Mouse (Mus musculus): ENCODE data around the gene Cckbr. TPM values are rescaled to one million over a fixed set of nuclear protein-coding genes. Genes with fewer than 3 reads are reported as not detected.
"Not testable (repeated sequence)": the region's sequence is repeated elsewhere in the genome, so short reads cannot be mapped to it uniquely, and the experiment has no call there.

The Cckbr gene
- total RNA-seq, 4 experiments from 2014 or later = 47.6 to 57.7 (median 52.5) TPM

DNA sequence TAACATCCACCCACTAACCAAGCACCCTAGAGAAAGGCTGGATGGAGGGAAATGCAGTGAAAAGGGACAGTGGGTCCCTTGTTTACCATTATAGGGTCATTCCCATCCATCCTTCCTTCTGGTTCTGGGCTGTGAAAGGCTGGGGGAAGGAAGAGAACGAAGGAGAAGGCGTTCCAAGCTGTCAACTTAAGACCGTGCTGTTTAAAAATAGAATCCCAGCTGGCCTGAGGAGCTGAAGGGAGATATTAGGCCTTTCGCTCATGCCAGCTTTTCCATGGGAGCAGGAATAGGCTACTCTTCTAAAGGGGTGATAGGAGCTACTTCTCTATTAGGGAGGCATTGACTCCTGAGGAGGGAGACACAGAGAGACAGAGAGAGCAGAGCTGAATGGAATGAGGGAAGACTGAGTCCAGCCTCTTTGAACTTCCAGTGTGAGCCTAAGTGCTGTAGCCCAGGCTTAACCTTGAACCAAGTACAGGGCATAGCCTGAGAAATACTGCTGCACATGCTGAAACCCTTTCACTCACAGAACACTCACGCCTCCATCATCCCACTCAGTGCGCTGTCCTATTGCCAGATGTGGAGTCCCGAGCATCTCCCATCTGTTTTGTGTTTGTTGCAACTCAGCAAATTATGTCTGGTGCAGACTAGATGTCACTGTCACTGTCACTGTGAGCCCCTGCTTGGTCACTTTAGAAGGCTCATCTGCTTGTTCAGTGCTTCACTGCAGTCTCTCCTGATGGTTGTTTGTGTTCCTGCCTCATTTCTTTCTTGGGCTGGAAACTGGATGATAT lies 12.6 kb downstream of the Cckbr start:
- DNase-seq (ENCODE audit: low spot score in 2 of 2) = peak in 1 of 2 experiments; percentile 53

DNA sequence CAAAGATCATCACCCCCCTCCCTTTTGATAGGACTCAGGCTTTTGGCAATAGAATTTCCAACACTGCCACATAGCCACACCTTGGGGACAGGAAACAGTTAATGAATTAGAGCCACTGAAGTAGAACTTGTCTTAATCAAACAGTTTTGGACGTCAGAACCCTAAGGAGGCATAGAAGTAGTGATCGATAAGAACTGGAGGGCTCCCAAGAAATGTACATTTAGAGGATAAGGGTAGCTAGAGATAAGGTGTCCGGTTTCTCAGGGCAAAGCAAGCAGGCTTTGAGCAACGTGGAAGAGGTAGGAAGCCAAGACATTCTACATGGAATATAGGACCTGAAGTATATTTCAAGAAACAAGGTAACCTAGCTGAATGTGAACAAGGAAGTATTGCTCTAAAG lies 15.9 kb downstream of the Cckbr start:
- DNase-seq (ENCODE audit: low spot score in 2 of 2) = no peak

DNA sequence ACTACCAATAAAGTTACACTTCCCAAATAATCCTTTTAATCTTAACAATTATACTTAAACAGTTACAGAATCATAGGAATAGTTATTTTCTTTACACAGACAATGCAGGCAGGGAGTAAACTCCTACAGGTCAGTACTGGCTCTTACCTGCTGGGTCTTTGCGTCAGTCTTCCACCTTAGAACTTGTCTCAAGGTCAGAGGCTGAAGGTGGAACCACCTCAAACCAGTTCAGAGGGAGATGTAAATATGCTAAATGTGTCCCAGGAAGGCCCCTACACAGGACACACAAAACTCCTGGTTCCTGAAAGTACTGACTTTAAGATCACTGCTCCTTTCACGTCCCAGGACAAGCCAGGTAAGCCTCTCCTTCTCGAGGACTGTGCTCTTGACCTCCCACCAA lies 19.5 kb downstream of the Cckbr start:
- no peak for DNase-seq (ENCODE audit: low spot score in 2 of 2)

DNA sequence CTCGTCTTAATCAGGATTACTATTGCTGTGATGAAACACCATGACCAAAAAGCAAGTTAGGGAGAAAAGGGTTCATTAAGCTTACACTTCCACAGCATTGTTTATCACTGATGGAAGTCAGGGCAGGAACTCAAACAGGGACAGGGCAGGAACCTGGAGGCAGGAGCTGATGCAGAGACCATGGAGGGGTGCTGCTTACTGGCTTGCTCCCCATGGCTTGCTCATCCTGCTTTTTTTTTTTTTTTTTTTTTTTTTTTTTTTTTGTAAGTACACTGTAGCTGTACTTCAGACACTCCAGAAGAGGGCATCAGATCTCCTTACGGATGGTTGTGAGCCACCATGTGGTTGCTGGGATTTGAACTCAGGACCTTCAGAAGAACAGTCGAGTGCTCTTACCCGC lies 27.8 kb downstream of the Cckbr start:
- not testable (repeated sequence) for DNase-seq (ENCODE audit: low spot score in 2 of 2)

DNA sequence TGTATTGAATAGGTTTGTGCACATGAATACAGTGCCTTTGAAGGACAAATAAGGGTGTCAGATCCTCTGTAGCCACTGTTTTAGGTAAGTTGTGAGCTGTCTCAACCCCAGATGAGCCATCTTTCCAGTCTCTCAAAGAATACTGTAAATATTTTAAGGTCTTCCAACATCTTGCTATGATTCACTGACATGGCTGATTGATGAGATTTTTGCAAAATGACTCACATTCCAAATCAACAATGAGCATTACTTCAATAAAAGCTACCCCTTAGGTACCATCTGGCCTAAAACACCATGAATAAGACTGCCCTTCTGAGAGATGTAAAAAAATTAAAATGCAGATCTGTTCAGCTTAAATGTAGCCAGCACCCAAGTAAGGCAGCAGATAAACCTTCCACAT lies 33.0 kb downstream of the Cckbr start:
- no peak for DNase-seq (ENCODE audit: low spot score in 2 of 2)

DNA sequence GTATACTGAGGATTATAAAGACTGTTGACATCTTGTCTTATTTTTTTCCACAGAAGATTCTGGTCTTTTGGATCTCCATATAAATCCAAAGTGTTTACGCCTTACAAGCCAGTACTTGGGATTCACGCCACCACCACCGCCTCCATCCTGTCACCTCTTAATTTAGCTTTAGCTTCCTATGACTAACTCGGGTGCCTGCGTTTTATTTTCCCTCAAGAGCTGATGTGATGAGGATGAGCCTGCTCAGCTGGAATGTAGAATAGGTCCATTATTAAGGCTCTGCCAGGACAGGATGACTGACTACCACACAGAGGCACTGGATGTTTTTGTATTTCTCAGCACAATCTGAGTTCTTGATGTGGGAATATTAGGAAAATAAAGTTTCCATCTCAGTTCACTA lies 40.0 kb downstream of the Cckbr start:
- DNase-seq (ENCODE audit: low spot score in 2 of 2) = peak; percentile 32 to 89

DNA sequence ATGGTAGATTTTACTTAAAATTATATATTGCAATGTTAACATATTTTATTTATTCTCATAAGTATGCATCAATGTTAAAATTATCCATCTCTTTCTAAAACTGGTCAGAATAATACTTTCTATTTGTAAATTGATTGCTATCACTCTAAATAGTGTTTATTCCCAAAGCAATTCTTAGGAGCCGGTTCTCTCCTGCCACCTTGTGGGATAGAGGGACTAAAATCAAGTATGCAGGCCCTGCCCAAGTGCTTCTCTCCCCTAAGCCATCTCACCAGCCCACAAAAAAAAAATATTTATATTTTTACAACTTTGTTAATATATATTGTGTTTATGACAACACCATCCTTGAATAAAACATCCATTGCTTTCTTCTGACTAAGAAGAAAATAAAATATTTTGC lies 47.1 kb downstream of the Cckbr start:
- no peak for DNase-seq (ENCODE audit: low spot score in 2 of 2)

DNA sequence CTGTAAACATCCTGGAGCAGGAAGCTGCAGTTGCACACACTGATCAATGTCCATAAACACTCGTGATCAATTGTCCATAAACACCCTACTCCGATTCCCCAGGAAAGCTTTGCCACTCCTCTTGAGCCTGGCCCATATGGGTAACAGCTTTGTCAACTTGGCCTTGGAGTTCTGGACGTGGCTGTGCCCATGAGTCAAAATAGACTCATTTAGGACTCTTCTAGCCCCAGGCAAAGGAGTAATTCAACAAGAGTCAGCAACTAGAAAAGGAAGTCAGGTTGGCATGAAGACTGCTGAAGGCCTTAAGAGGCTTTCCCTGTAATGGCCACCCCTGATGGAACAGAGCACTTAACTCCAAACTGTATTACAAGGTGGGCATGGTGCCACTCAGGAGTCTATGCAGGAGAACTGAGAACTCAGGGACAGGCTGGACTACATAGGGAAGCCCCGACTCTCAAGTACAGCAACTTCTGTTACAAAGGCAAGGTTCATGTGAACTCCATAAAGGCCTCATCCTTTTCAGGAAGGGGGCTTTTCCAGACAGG lies 49.3 kb downstream of the Cckbr start:
- no peak for DNase-seq (ENCODE audit: low spot score in 2 of 2)

DNA sequence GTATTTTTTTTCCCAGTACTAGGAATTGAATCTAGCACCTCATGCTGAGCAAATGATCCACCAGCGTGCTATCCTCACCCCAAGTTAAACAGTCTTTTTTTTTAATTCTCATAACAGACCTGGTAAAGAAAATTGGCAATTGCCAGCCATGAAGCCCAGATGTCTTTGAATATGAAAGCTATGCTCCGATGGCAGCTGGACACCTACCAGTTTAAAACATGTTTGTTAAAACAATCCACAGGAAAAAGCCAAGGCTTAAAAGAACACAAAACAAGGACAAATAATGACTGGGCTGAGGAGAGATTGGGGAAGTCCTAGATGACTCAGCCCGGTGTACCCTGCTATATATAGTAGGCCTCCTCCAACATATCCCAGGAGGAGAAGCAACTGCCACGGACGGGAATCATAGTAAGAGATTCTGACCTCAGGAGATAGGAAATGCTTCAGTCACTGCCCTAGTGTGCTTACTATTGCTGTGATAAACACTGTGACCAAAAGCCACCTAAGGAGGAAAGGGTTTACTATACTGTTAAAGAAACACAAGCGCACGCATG lies 49.9 kb downstream of the Cckbr start:
- no peak for DNase-seq (ENCODE audit: low spot score in 2 of 2)

DNA sequence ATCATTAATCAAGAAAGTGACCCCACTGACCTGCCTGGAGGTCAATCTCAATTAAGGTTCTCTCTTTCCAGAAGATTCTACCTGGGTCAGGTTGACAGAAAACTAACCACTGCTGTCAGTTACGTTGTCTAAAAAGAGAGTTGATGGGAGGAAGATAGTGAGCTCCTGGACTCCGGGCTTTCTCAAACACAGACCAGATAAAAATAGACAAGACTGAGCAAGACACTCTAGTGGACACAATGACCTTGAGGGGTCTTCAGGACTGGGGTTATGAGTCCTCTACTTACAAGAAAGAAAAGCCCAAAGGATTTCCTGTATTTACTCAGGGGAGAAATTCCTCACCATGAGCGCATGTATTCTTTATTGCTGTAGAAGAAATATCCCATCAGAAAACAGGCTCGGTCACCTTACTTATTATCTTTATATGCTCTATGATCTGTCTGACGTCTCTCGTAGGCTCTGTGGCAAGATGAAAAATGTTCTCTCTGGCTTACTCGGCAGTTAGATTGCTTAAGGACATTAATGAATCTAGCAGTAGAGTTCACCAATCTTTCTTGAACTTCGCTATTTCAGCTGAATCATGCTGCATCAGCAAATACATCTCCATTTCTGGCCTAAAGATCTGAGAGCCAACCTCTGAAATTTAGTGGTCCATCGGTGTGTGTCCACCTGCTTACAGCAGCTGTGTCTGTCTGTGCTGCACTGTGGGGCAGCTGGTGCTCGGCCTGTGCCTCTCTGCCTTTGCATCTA lies 51.3 kb downstream of the Cckbr start:
- DNase-seq (ENCODE audit: low spot score in 2 of 2) = no peak

DNA sequence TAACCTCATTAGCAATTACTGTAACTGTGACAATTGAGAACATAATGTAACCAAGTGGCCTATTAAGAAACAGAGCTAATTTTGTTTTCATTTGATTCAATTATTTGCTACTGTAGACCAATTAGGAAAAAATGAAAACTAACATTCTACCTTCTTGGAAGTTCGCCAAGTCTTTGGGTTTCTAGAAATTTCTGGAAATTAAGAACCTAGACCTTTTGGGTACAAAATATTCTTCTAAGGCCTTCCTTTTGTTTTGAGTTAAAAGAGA lies 51.8 kb downstream of the Cckbr start:
- DNase-seq (ENCODE audit: low spot score in 2 of 2) = no peak

DNA sequence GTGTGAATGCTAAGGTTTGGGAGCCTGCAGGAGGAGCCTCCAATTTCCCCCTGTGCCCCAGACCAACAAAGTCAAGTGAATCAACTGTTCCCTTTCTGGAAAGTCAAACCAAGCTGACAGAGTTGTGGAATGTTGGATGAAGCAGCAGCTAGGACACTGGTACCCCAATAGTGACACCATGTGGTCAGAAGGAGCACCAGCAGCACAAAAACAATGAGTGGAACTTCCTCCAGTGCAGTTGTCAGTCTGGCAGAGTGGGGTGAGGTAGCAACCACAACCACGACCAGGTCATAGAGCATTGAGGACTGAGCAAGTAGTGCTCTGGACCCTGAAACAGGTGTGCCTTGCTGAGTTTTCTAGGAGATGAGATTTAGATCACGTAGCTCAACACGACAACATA lies 52.3 kb downstream of the Cckbr start:
- peak in 1 of 2 experiments; percentile 30 for DNase-seq (ENCODE audit: low spot score in 2 of 2)

DNA sequence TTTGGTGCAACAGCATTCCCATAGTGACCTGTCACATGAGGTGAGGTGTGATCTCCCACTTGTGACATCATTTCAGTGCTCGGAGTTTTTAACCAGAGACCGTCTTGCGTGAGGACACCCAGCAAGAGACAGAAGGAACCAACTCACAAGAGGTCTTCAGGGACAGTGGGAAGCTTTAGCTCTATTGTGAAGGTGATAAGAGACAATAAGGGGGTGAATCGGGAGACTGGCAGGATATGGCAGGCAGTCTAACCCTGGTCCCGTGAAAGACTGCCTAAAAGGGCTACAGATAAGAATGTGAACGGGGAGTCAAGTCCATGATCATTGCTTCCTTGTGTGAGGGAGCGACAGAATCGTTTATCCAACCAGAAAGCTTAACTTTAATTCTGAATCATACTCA lies 52.8 kb downstream of the Cckbr start:
- no peak for DNase-seq (ENCODE audit: low spot score in 2 of 2)

DNA sequence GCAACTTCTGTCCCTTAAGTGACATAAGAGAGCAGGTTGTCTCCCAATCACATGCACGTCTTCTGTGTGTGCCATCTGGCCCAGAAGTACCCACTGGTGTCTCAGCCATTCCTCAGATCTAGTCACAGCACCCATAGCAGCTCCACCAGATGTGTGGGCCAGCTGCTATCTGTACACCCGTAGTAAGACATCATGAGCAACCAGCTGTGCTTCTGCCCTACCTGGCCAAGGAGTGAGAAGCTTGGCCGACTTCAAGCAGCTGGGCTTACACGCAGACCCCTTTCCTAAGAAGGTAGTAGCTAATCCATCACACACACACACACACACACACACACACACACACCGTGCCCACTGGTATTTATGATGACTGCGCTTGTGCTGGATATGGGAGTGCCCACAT lies 53.7 kb downstream of the Cckbr start:
- no peak for DNase-seq (ENCODE audit: low spot score in 2 of 2)

DNA sequence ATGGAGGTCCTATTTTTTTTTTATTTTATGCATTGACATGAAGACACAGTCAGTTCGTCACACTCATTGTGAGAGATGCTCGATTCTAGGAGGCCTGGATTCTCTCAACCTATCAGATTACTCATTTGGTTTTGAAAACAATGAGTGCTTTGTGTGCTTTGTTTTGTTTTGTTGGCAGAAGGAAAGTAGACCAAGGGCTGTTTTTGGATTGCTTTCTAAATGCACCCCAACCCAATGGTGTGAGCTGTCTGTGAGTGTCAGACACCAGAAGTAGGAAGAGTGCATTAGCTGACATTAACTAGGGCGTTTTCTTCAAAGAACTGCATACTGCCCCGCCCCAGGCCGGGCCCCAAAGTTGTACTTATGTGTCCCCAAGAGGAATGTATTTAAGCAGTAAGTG lies 54.5 kb downstream of the Cckbr start:
- DNase-seq (ENCODE audit: low spot score in 2 of 2) = no peak

DNA sequence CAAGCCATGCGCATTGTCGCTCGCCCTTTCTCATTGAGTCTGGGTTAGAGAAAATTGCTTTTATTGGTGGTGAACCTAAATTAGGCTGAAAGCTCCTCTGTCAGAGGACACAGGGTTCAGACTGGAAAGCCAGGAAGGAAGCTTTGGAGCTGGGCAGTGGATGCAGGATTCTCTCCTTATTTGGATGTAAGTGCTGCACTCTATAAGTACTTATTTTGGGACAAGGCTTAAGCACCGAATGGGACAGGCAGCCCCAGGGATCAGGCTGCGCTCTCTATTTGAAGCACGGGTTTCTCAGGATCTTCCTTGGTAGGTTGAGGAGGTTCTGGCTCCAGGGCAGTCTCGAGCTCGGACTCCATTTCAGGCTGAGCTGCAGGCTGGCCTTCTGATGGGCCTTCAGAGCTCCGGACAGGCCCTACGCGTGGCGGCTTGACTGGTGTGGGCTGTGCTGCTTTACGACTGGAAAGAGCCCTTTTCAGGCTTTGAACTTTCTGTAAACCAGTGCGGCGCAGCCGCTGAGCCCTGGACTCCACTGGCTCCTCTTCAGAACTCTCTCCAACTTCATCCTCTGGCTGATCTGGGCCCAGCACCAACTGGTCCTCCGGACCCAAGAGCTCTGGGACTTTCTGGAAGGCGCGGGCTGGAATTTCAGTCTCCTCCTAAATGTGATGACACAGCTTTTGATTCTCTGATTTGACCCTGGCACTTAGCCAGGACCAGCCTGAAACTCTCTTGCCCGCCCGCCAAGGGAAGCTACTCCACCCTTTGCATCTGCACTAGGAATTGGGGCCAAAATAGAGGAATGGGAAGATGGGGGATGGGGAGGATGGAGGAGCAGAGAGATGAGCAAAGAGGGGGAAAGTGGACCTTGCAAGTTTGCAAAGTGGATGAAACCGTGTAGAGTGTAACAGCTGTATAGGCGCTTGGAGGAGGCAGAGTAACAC lies 55.3 kb downstream of the Cckbr start:
- peak in 1 of 2 experiments; percentile 23 for DNase-seq (ENCODE audit: low spot score in 2 of 2)

DNA sequence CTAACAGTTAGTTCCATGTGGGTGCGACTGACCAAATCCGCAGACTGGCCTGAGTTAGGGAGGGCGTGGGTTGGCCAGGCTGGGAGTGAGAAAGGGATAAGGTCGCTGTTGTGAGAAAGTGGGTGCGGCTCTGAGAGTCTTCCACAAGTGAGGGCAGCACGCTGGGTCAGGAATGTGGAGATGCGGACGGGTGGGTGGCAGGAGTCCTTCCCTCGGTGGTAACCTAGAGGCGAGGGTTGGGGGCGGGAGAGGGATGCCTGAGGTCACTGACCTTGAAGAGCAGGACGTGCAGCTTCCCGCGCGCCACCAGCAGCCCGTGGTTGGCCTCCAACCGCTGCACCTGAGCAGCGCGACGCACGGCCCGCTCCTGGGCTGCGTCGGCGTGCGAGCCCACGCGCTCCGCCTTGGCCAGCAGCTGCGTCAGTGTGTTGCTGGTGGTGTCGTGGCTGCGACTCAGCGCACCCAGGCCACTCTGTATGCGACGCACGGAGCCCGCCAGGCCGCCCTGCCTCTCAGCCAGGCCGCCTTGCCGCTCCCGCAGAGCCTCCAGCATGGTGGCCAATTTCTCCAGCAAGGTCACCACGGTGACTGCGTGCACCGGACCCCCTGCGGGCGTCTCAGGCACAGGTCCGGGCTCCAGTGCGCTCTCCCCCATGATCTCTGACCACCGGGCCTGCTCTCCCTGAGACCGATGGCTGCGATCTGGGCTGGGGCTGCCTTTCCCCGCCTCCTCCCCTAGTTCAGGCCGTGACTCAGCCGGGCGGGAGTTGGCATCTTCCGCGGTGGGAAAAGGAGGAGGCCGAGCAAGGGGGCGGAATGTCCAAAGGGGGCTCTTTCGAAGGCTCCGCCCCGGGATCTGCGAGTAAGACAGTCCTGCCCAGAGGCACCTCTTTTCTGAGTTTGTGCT lies 56.2 kb downstream of the Cckbr start, which contains the start of gene Cavin3:
Gene Cavin3, minus strand, starts transcription at position 796 of the 907 bp plus-strand sequence.
- peak; percentile 52 to 59 for DNase-seq (ENCODE audit: low spot score in 2 of 2)

DNA sequence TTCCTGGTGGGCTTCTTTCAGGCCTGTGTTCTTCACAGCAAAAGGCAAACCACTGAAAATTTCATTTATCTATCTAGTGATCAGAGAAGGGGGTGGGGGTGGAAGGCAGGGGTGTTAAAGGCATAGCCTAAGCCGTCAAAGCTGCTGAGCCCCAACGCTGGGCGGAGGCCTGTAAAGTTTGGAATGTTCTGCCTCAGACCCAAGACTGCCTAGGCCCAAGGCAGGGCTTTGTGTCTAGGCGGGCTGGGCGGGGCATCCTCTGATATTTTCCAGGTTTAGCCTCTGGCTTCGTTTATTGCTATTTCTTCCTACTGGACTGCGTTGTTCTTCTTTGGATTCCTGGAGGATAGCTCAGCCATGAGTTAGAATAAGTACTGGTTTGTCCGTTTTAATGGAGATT lies 56.9 kb downstream of the Cckbr start:
- DNase-seq (ENCODE audit: low spot score in 2 of 2) = no peak

DNA sequence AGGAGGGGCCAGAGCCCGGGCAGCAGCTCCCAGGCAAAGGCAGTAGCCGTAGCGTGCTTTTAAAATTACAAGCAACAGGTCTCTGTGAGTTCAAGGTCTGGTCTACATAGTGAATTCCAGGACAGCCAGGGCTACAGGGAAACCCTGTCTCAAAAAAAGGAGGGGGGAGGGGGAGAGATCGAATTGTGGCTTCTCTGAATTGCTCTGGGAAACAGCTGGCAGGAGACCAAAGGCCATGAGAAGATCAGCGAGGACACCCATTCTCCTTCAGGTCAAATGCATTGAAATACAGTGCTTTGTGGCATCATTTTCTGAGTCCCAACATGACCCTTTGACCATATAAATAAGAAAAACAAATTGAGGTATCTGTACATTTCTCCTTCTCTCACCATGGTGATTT lies 59.5 kb downstream of the Cckbr start:
- no peak for DNase-seq (ENCODE audit: low spot score in 2 of 2)

Measured in left cerebral cortex, adult 8-10 months (tissue).